Mouse (Mus musculus): Measurements from ENCODE around the gene Mical2. TPM values are rescaled to one million over a fixed set of nuclear protein-coding genes. Genes with fewer than 3 reads are reported as not detected.

Gene Mical2
- total and polyA plus RNA-seq, 3 experiments = 0.22 TPM; not detected in 2

- no peak for ATAC-seq (ENCODE audit: extremely low read depth, insufficient number of reproducible peaks, low FRiP score, poor library complexity, severe bottlenecking)
- no peak overlapping the region for H3K4me3 ChIP-seq (ENCODE audit: low read depth, low read length)
- H3K36me3 ChIP-seq (replicated peaks) = no peaks in the 10 kb centered on the region
- no peak for DNase-seq (ENCODE audit: low spot score)
- no peak for TF ChIP-seq TAL1 (conservative IDR thresholded peaks at IDR 0.05; ENCODE audit: low read depth, low read length)
- TF ChIP-seq POLR2AphosphoS5 (IDR thresholded peaks at IDR 0.05; ENCODE audit: insufficient replicate concordance, low read depth, low read length) = no peak
- TF ChIP-seq GATA2 (IDR thresholded peaks at IDR 0.05; ENCODE audit: borderline replicate concordance, low read depth, low read length) = no peak
- TF ChIP-seq GATA1 (IDR thresholded peaks at IDR 0.05; ENCODE audit: borderline replicate concordance, low read length) = no peak
- no peak for TF ChIP-seq CTCF (IDR thresholded peaks at IDR 0.05; ENCODE audit: low read depth, low read length)
- no peaks in the 10 kb centered on the region for H3K4me1 ChIP-seq (ENCODE audit: insufficient read depth, low read depth, low read length)
- H3K27me3 ChIP-seq (ENCODE audit: insufficient read depth, low read length) = no peaks in the 10 kb centered on the region
- peaks cover 21% of the 10 kb centered on the region for H3K9me3 ChIP-seq (replicated peaks)
These were observed 70.0 kb downstream of the Mical2 start for GRCm38 (mm10) chr7:112295426-112296221.

- DNase-seq (ENCODE audit: low spot score) (no peak), ATAC-seq (ENCODE audit: extremely low read depth, insufficient number of reproducible peaks, low FRiP score, poor library complexity, severe bottlenecking) (no peak)
- TF ChIP-seq GATA1 (IDR thresholded peaks at IDR 0.05; ENCODE audit: borderline replicate concordance, low read length) = no peak
These were observed 72.4 kb downstream of the Mical2 start for GRCm38 (mm10) chr7:112298032-112298431.

DNA sequence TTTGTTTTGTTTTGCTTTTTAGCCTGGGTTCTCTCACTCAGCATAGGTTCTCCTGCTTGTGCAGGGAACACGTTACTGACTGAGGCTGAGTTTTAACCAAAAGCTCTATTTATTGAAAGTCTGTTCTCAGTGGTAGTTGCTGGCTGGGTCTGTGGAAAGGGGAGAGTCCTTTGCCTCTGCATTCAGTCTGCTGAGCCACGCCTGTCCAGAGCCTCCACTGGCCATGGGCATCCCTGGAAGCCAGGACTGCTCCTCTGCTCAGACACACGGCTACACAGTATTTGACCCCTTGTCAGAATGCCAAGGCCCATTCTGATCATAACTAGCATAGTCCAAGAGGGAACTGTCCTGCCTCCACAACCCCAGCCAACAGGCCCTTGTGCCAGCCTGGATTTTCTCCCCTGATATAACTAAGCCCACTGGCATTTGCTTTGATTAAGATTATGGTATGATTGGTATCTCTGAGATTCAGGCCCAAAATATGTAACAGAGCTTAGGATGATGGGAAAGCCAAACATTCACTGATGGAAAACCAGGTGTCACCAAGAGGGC lies 73.3 kb downstream of the Mical2 start:
- no peak for TF ChIP-seq GATA1 (IDR thresholded peaks at IDR 0.05; ENCODE audit: borderline replicate concordance, low read length)
- TF ChIP-seq POLR2AphosphoS5 (IDR thresholded peaks at IDR 0.05; ENCODE audit: insufficient replicate concordance, low read depth, low read length) = no peak
- TF ChIP-seq CTCF (IDR thresholded peaks at IDR 0.05; ENCODE audit: low read depth, low read length) = no peak
- no peak for TF ChIP-seq TAL1 (conservative IDR thresholded peaks at IDR 0.05; ENCODE audit: low read depth, low read length)
- TF ChIP-seq GATA2 (IDR thresholded peaks at IDR 0.05; ENCODE audit: borderline replicate concordance, low read depth, low read length) = no peak
- DNase-seq (ENCODE audit: low spot score) (no peak), ATAC-seq (ENCODE audit: extremely low read depth, insufficient number of reproducible peaks, low FRiP score, poor library complexity, severe bottlenecking) (no peak)
- no peak overlapping the region for H3K4me3 ChIP-seq (ENCODE audit: low read depth, low read length)
- peaks cover 26% of the 10 kb centered on the region for H3K9me3 ChIP-seq (replicated peaks)
- H3K4me1 ChIP-seq (ENCODE audit: insufficient read depth, low read depth, low read length) = no peaks in the 10 kb centered on the region
- H3K27me3 ChIP-seq (ENCODE audit: insufficient read depth, low read length) = no peaks in the 10 kb centered on the region
- no peaks in the 10 kb centered on the region for H3K36me3 ChIP-seq (replicated peaks)

More at GRCm38 (mm10) chr7:112298032-112298431, 72.4 kb downstream of the Mical2 start:
- H3K4me3 ChIP-seq (ENCODE audit: low read depth, low read length) = no peak overlapping the region
- no peaks in the 10 kb centered on the region for H3K27me3 ChIP-seq (ENCODE audit: insufficient read depth, low read length)
- peaks cover 22% of the 10 kb centered on the region for H3K9me3 ChIP-seq (replicated peaks)
- H3K36me3 ChIP-seq (replicated peaks) = no peaks in the 10 kb centered on the region
- H3K4me1 ChIP-seq (ENCODE audit: insufficient read depth, low read depth, low read length) = no peaks in the 10 kb centered on the region

GRCm38 (mm10) chr7:112299521-112300096 lies 74.0 kb downstream of the Mical2 start:
- TF ChIP-seq CTCF (IDR thresholded peaks at IDR 0.05; ENCODE audit: low read depth, low read length) = no peak
- no peak for TF ChIP-seq GATA2 (IDR thresholded peaks at IDR 0.05; ENCODE audit: borderline replicate concordance, low read depth, low read length)
- no peak for TF ChIP-seq TAL1 (conservative IDR thresholded peaks at IDR 0.05; ENCODE audit: low read depth, low read length)
- TF ChIP-seq POLR2AphosphoS5 (IDR thresholded peaks at IDR 0.05; ENCODE audit: insufficient replicate concordance, low read depth, low read length) = no peak
- TF ChIP-seq GATA1 (IDR thresholded peaks at IDR 0.05; ENCODE audit: borderline replicate concordance, low read length) = no peak
- Histone ChIP-seq H3K27me3 (ENCODE audit: insufficient read depth, low read length) (no peaks in the 10 kb centered on the region), H3K4me3 (ENCODE audit: low read depth, low read length) (no peak overlapping the region), H3K36me3 (replicated peaks) (no peaks in the 10 kb centered on the region), H3K4me1 (ENCODE audit: insufficient read depth, low read depth, low read length) (no peaks in the 10 kb centered on the region), H3K9me3 (replicated peaks) (peaks cover 24% of the 10 kb centered on the region)
- DNase-seq (ENCODE audit: low spot score) (no peak), ATAC-seq (ENCODE audit: extremely low read depth, insufficient number of reproducible peaks, low FRiP score, poor library complexity, severe bottlenecking) (no peak)

- no peak for DNase-seq (ENCODE audit: low spot score)
- H3K27me3 ChIP-seq (ENCODE audit: insufficient read depth, low read length) = no peaks in the 10 kb centered on the region
- peaks cover 24% of the 10 kb centered on the region for H3K9me3 ChIP-seq (replicated peaks)
- H3K36me3 ChIP-seq (replicated peaks) = no peaks in the 10 kb centered on the region
- ATAC-seq (ENCODE audit: extremely low read depth, insufficient number of reproducible peaks, low FRiP score, poor library complexity, severe bottlenecking) = no peak
- H3K4me1 ChIP-seq (ENCODE audit: insufficient read depth, low read depth, low read length) = no peaks in the 10 kb centered on the region
- TF ChIP-seq TAL1 (conservative IDR thresholded peaks at IDR 0.05; ENCODE audit: low read depth, low read length) = no peak
- TF ChIP-seq CTCF (IDR thresholded peaks at IDR 0.05; ENCODE audit: low read depth, low read length) = no peak
- no peak for TF ChIP-seq GATA1 (IDR thresholded peaks at IDR 0.05; ENCODE audit: borderline replicate concordance, low read length)
- TF ChIP-seq POLR2AphosphoS5 (IDR thresholded peaks at IDR 0.05; ENCODE audit: insufficient replicate concordance, low read depth, low read length) = no peak
- TF ChIP-seq GATA2 (IDR thresholded peaks at IDR 0.05; ENCODE audit: borderline replicate concordance, low read depth, low read length) = no peak
- H3K4me3 ChIP-seq (ENCODE audit: low read depth, low read length) = no peak overlapping the region
These were observed 74.5 kb downstream of the Mical2 start for GRCm38 (mm10) chr7:112300141-112300540.

DNA sequence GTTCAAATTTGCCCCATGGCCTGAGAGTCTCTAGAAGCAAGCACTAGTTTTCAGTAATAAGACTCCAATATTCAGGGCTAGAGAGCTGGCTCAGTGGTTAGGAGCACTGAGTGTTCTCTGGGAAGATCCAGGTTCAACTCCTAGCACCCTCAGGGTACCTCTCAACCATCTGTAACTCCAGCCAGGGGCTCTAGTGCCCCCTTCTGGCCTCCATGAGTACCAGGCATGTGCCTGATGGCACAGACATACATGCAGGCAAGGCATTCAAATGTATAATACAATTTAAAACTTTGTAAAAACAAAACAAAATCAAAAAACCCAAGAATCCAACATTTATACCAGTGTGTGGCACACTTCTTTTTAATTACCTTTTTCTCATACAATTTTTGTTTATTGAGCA lies 75.4 kb downstream of the Mical2 start:
- Histone ChIP-seq H3K4me1 (ENCODE audit: insufficient read depth, low read depth, low read length) (no peaks in the 10 kb centered on the region), H3K4me3 (ENCODE audit: low read depth, low read length) (no peak overlapping the region), H3K9me3 (replicated peaks) (peaks cover 24% of the 10 kb centered on the region), H3K27me3 (ENCODE audit: insufficient read depth, low read length) (no peaks in the 10 kb centered on the region), H3K36me3 (replicated peaks) (no peaks in the 10 kb centered on the region)
- ATAC-seq (ENCODE audit: extremely low read depth, insufficient number of reproducible peaks, low FRiP score, poor library complexity, severe bottlenecking) (no peak), DNase-seq (ENCODE audit: low spot score) (no peak)
- no peak for TF ChIP-seq GATA1 (IDR thresholded peaks at IDR 0.05; ENCODE audit: borderline replicate concordance, low read length)
- TF ChIP-seq TAL1 (conservative IDR thresholded peaks at IDR 0.05; ENCODE audit: low read depth, low read length) = no peak
- TF ChIP-seq CTCF (IDR thresholded peaks at IDR 0.05; ENCODE audit: low read depth, low read length) = no peak
- TF ChIP-seq POLR2AphosphoS5 (IDR thresholded peaks at IDR 0.05; ENCODE audit: insufficient replicate concordance, low read depth, low read length) = no peak
- TF ChIP-seq GATA2 (IDR thresholded peaks at IDR 0.05; ENCODE audit: borderline replicate concordance, low read depth, low read length) = no peak

All from G1E (cell line).